Mouse (Mus musculus) spleen, adult 18-20 months (tissue): ENCODE results near the gene Fam169b.
A peak's percentile ranks its signal among the peaks of the same experiment; 100 is the strongest.

Experiments used
- DNase-seq, 2 experiments: peaks; one replicate each; pipeline ENCODE4 v3.0.0; 2022; ENCODE audit warnings: mixed read lengths in 2 of 2

The Fam169b gene

DNA sequence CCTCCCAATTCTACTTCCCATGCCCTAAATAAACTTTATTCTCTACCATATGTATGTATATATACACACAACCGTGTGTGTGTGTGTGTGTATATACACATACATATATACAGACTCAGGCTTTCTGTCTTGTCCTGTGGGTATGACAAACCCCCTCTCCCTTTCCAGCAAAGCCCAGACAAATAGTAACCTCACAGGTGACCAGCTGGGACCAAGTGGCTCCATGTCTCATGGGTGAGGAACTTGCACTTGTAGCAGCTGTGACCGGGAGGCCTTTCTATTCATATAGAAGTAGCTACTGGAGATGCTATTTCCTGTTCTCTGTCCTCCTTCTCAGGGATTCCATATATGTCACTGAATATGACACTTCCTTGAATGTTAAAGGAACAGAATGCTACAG, 13.9 kb downstream of the Fam169b start:
- no peak for DNase-seq

- peak in 1 of 2 experiments; percentile 30 for DNase-seq
Observed at GRCm38 (mm10) chr7:68288000-68288399, 14.4 kb downstream of the Fam169b start.

DNA sequence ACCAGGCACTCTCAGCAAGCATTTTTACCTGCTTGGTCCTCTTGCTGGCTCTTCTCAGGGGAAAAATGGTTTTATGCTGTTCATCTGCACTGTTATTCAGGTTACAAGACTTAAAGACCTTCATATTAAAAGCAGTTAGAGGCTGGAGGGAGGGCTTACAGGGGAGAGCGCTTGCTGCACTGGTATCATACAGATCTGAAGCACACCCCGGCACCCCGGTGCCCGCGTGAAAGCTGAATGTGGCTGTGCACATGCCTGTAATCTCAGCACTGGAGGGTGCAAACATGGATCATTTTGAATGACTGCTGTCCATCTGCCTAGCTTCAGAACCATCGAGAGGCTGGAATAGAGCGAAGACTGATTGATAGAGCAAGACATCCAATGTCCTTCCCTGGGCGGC, 15.4 kb downstream of the Fam169b start:
- no peak for DNase-seq

DNA sequence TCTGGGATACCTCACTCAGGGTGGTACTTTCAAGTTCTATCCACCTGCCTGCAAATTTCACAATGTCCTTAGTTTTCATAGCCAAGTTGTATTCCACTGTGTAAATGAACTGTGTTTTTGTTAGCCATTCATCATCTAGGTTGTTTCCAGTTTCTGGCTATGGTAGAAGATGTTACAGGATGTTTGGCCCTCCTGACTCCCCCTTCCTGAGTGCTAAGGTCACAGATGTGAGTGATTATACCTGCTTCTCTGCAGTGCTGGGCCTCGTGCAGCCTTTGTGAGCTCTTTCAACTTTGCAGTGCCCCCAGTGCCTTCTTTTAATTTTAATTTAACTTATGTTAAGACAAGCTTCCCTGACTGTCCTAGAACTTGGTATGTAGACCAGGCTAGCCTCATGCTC, 18.0 kb downstream of the Fam169b start:
- no peak for DNase-seq

DNA sequence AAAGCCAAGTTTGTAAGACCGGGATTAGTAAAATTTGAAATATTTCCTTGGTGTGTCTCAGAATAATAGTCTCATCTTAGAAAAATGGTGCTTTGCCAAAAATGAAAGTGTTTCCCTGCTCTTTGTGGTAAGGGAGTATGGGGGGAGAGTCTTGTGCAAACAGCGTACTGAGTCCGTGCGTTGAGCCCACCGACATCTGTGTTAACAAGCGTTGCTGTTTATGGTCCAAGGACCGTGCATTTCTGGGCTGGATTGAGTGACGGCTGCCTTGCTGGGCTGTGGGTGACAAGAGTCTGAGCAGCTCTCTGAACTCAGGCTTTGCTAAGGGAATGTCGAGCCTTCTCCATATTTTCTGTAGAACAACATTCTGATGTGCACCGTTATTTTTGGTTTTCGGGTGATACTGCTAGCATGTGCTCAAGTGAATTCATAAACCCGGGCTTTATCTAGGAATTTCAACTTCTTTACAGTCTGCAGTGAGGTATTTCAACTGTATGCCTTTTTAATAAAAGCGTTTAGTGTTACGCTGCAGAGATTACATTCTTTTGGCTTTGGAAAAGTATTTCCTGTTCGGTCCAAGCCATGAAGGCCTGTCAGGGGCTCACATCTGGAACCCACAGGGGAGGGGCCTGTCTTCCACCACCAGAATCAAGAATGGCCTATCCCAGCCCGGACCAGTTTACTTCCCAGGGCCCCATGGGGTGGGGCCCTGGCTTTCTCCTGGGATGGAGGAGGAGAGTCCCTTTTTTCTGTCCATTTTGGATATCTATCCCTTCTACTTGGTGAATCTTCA, 20.6 kb downstream of the Fam169b start:
- DNase-seq, result no peak

DNA sequence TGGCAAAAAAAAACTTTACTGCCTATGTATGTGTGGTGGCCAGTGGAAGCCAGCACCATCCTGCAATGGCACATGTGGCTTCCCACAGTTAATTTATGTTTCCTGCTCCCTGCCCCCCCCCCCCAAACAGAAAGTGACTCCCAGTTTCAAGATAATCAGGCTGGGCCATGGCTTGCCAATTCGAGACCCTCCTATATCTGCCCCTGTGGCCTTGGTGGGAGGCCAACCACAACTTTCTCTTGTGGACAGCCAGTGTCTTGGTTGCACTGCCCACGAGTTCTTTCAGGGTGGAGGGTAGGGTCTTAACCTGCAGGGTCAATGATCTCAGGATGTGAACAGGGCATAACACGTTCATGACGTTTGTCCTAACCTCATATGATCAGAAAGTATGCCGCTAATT, 22.8 kb downstream of the Fam169b start:
- DNase-seq, result no peak

DNA sequence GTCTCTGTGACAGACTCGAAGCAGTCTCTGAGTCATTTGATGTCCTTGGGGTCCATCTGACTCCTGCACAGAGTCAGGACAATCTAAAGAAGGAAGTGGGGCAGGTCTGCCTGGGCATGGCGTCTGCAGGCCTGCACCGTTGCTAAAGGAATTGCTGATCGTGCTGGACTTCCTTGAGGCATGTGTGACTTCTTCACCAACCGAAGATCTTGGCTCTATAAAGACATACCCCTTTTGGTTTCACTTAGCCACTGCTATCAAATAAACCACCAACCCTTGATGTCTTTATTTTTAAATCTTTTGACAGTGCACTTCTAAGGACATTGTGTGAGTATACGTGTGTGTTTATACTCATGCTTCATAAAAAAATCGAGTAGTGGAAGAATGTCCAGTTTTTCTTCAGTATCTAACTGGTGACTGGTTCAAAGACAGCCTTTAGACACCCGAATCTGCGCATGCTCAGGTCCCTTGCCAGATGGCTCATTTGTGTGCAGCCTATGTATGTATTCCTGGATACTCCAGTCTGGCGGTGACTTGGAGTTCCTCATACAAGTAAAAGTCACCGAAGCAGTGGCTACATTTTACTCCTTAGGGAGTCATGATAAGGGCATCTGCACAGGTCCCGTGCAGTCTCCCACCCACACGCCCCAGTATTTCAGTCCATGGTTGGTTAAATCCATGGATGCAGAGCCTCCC, 24.9 kb downstream of the Fam169b start:
- DNase-seq, result no peak

- no peak for DNase-seq
Observed at GRCm38 (mm10) chr7:68301160-68301559, 27.5 kb downstream of the Fam169b start.

DNA sequence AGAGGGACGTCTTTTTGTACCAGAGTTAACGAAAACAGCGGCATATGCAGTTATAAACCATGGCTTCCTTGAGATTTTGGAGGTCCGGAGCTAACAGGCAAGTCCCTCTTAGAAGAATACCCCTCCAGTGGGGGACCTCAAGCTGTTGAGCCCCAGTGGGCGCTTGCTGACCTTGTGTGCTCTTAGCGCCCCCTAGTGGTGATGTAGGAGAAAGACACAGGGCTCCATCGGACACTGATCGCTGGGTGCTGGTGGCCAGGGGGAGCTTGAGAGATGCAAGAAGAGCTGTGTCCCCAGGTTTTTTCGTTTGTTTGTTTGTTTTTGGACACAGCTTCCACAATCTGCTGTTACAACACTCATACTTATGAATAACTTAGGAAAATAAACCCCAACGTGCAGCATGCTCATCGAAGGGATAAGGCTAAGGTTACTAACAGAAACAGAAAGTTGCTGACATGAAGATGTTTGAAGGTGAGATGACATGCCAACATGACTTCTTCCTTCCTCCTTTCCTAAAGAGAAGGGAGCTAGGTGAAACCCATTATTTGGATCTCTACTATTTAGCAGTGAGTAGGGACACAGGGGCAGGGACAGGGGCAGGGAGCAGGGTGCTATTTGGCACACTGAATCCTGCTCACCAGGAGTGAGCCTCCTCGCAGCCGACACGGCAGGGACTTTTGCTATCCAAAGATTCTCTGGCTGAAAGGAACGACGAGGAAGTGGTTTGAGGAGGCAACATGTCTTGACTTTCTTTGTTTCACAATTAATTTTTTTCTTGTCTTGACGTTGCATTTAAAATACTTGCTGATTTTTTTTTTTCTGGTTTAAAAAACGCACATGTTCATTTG, 29.2 kb downstream of the Fam169b start:
- DNase-seq, result peak; percentile 35 to 59

GRCm38 (mm10) chr7:68303685-68304084, 30.0 kb downstream of the Fam169b start:
- no peak for DNase-seq

DNA sequence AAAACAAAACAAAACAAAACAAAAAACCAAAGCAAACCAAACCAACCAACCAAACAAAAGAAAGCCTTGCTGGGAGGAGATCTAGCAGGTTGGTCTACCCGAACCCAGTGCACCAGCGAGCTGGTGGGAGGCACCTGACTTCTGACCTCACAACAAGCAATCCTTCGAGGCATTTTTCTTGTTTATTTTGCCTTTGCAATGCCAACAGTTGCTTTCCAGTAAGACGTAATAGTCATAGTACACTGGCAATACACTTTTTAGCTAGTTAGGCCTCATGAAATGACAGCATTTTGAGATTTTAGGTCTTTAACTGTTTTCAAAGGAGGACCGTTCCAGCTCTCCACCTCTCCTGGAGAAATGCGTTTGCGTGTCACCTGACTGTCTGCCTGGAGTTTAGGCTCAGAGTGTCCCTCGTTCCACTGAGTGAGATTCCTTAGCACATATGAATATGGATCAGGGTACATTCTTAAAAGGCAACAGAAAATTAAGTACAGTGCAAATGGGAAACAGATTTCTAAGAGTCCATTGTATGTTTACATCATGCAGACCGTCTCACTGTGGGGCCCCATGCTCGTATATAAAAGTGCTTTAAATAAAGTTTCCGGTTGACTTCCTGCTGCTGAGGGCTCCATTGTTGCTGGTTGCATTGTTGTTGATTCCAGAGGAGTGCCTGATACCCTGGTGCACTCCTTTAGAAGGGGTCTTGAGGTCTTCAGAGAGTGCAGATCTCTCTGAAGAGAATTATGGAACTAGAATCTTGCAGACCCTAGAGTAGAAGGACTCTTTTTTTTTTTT, 32.3 kb downstream of the Fam169b start:
- no peak for DNase-seq

GRCm38 (mm10) chr7:68306756-68307155, 33.1 kb downstream of the Fam169b start:
- no peak for DNase-seq

DNA sequence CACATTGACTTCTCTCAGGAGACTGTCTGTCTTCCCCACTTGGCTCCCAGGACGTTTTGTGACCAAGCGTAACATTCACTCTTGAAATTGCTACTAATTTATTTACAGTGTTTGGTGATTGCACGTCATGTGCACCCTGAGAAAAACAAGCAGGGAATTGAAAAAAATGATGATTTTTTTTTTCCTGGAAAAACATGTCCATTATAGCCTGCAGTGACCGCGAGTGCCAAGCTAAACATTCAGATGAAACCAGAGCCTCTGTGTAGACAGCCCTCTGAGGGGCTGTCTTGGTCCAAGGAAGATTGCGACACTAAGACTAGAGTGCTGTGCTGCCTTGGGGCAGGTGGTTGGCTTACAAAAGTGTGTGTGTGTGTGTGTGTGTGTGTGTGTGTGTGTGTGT, 37.8 kb downstream of the Fam169b start:
- no peak for DNase-seq

- DNase-seq, result no peak
Observed at GRCm38 (mm10) chr7:68312395-68312794, 38.8 kb downstream of the Fam169b start.

DNA sequence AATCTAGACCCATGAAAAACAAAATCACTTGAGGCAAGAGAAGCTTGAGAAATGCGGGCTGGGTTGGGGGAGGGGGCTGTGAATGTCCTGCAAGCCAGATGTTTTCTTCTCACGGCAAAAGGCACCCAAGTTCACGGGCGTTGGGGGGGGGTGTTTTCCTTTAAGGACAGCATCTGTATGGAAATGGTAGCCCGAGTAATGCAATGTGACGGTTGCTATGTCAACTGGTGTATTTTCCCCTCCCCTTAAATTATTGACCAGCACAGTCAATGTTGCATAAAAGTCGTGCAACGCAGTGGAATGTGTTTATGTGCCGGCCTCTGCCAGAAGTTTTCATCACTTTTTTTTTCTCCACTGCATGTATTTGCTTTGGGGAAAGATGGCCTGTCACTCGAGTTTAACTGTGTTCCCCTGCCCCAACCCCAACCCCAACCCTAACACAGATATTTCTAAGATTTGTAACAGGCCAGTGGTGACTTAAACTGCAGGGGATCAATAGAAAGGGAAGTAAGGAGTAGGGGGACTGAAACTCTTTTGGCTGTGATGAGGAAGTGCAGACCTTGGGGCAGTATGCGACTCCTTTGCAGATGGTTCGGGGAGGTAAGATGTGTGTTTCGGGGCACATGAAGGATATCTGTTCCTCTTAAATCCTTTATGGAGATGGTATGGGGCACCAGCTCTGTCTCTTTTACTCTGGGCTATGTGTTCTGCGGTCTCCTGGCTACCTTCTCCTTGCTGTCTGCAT, 39.6 kb downstream of the Fam169b start:
- no peak for DNase-seq

DNA sequence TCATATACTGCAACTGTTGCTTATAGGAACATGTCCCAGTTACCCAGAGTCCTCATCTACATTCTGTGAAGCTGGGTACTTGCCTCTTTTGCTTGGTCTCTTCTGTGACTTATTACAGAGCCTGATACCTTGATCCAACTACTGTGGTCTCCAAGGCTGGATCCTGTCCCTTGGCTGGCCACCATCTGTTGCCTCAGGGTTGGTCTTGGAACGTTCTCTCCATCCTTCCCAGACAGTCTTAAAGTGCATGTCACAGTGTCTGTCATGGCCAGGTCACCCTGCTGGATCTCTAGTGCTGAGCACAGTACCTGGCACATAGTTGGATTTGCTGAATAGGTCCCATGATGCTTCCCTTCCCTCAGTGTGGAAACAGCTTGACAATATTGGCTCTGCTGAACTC, 40.6 kb downstream of the Fam169b start:
- DNase-seq, result no peak

DNA sequence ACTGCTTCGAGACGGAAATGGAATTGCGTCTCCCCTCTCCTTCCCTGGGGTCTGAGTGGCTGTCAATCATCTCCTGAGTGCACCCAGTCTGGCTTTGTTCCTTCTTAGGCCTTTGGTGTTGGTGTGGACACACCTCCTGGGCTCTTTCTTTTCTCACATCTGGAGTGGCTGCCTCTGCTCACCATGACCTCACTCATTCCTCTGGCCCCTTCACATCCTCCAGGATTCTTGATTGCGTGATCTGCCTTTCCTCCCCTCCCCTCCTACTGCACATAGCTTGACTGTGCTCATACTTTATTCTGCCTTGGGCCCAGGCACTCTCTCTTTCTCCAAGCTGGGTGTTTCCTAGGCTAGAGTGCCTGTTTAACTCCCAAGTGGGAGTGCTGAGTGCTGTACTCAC, 41.4 kb downstream of the Fam169b start:
- no peak for DNase-seq

GRCm38 (mm10) chr7:68318006-68318788, 44.6 kb downstream of the Fam169b start:
- no peak for DNase-seq

DNA sequence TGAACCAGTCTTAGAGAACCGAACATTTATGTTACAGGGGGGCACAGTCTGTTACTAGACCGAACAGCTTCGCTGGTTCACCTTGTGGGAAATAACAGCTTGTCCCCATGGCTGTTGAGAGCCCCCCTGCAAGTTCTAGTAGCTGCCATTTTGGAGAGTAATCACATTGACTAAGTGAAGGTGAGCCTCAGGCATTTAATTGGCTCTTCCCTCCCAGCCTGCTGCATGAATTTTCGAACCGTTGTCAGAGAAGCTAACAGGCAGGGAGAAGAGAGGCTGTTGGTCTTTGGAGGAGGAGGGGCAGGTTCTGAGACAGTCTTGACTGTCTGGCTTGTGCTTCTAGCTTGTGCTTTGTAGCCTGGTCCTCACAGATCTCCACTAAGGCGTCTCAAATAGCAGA, 45.3 kb downstream of the Fam169b start:
- no peak for DNase-seq

- no peak for DNase-seq
Observed at GRCm38 (mm10) chr7:68320078-68320810, 46.6 kb downstream of the Fam169b start.
